8 mouse cellular contexts compared by ENCODE assay signal in the genomic region with DNA sequence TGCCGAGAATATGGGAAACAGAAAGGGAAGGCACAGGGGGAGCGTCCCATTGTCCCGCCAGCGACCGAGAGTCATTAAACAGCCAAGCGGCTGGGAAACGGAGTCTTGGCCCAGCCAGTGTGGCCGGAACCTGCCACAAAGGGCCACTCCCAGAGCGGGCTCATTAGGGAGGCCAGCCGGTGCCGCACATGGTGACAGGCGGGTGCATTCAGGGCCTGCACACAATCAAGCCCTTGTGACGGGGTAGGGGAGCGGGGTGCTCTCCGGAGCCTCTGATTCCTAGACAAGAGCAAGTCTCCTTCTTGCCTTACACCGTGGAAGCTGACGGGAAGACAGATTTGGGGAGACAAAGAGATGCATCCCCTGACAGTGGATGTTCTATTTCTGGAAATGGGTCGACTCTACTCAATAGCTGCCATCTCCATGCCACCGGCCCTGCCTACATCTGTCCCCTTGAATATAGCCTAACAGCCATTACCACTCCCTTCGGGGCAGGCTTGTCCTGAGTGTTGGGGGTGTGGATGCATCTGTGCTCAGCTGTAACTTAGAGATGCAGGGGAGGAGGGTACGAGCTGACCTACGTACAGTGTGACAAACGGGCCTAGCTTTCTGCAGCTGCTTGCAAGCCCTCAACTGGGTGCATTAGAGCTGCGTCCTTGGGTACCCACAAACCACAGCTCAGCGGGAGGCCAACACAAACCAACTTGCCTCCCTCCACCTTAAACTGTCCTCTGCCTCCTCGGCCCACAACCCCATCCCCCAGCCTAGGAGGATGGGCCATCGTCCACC. TPM values are rescaled to one million over a fixed set of nuclear protein-coding genes. Genes with fewer than 3 reads are reported as not detected.
A peak's percentile ranks its signal among the peaks of the same experiment; 100 is the strongest.
DNase-seq lines count a peak whose midpoint lies in the region; ATAC-seq lines count a peak whose summit lies in the region.

No protein-coding gene starts in this region.

- H3K4me2 ChIP-seq in forebrain, embryonic 13.5 days = peak overlapping the region; percentile 56
- H3K4me2 ChIP-seq in hindbrain, embryonic 15.5 days = peak overlapping the region; percentile 52

- WGBS in forebrain, embryonic 13.5 days = 3% methylated on average over 27 of the region's 27 CpGs
- 9% methylated on average over 27 of the region's 27 CpGs for WGBS in hindbrain, embryonic 15.5 days

- peak overlapping the region; percentile 59 for H3K9ac ChIP-seq in forebrain, embryonic 13.5 days
- H3K9ac ChIP-seq in hindbrain, embryonic 15.5 days = peak overlapping the region; percentile 42

- H3K9me3 ChIP-seq in forebrain, embryonic 13.5 days (replicated peaks) = no peaks in the 10 kb centered on the region
- no peaks in the 10 kb centered on the region for H3K9me3 ChIP-seq in hindbrain, embryonic 15.5 days

- DNase-seq in urinary bladder, adult 2 months (ENCODE audit: low spot score) = peak; percentile 25
- DNase-seq in urinary bladder, postnatal 10 days (ENCODE audit: low spot score) = no peak
- DNase-seq in lung, postnatal 10 days = peak; percentile 67
- peak; percentile 56 for DNase-seq in right cerebral cortex, postnatal 14 days
- no peak for DNase-seq in urinary bladder, postnatal 25 days (ENCODE audit: low spot score)
- no peak for DNase-seq in gastrocnemius, postnatal 36 days

- H3K4me1 ChIP-seq in forebrain, embryonic 13.5 days = peaks cover 84% of the 10 kb centered on the region
- peaks cover 83% of the 10 kb centered on the region for H3K4me1 ChIP-seq in hindbrain, embryonic 15.5 days (replicated peaks)

- peak overlapping the region; percentile 17 for H3K4me3 ChIP-seq in forebrain, embryonic 13.5 days
- H3K4me3 ChIP-seq in hindbrain, embryonic 15.5 days = peak overlapping the region; percentile 14

- peak overlapping the region; percentile 90 for H3K27ac ChIP-seq in forebrain, embryonic 13.5 days
- peak overlapping the region; percentile 78 for H3K27ac ChIP-seq in hindbrain, embryonic 15.5 days (replicated peaks)

- H3K36me3 ChIP-seq in forebrain, embryonic 13.5 days (ENCODE audit: poor library complexity, severe bottlenecking) = peaks cover 7% of the 10 kb centered on the region; the same call in 1 of the 2 replicates
- no peaks in the 10 kb centered on the region for H3K36me3 ChIP-seq in hindbrain, embryonic 15.5 days

- intact Hi-C loops in gastrocnemius, postnatal 36 days (cut with DNase I) = no loop called here

- no peaks in the 10 kb centered on the region for H3K27me3 ChIP-seq in forebrain, embryonic 13.5 days
- H3K27me3 ChIP-seq in hindbrain, embryonic 15.5 days = no peaks in the 10 kb centered on the region

- ATAC-seq in forebrain, embryonic 13.5 days = peak; percentile 86
- ATAC-seq in hindbrain, embryonic 15.5 days (ENCODE audit: low FRiP score, low read depth) = peak; percentile 58

RNA-seq across cellular contexts. Expression of a gene that starts 9.2 kb away (rescaled TPM):
- polyA plus RNA-seq in urinary bladder, adult 2 months (2012; rRNA removed) = 14.6 and 23.1 TPM in 2 replicates
- 16.2 and 17.4 TPM in 2 replicates for polyA plus RNA-seq in forebrain, embryonic 13.5 days (2015; fragmentation: Nextera tagmentation; extraction: Ambion mirVana)
- 13.7 and 14.7 TPM in 2 replicates for polyA plus RNA-seq in hindbrain, embryonic 15.5 days (2015; fragmentation: Nextera tagmentation; extraction: Ambion mirVana)
- 10 to 100 TPM; 24.0 to 26.5 TPM for total RNA-seq in gastrocnemius, postnatal 36 days (2021)

RNA-seq across cellular contexts. Expression of a gene that starts 40.0 kb away (rescaled TPM):
- 2.9 and 3.2 TPM in 2 replicates for polyA plus RNA-seq in urinary bladder, adult 2 months (2012; rRNA removed)
- 2.5 and 2.7 TPM in 2 replicates for polyA plus RNA-seq in forebrain, embryonic 13.5 days (2015; fragmentation: Nextera tagmentation; extraction: Ambion mirVana)
- polyA plus RNA-seq in hindbrain, embryonic 15.5 days (2015; fragmentation: Nextera tagmentation; extraction: Ambion mirVana) = 2.7 and 2.9 TPM in 2 replicates
- total RNA-seq in gastrocnemius, postnatal 36 days (2021) = 1 to 10 TPM in 1 of 2 experiments, under 1 TPM in 1; 0.74 to 1.3 TPM

Comparison
In these comparisons a context has a peak if more than half of its experiments do, and no peak if none do; other contexts are left out.
1. DNase-seq: peak in urinary bladder, adult 2 months (single experiment), lung, postnatal 10 days (single experiment) and right cerebral cortex, postnatal 14 days (single experiment); none in urinary bladder, postnatal 10 days (single experiment), urinary bladder, postnatal 25 days (single experiment) and gastrocnemius, postnatal 36 days (0 of 2).